Mouse (Mus musculus) cerebral cortex, adult 2 months (tissue): ENCODE measurements around the gene Snapc2.

Experiments used
- WGBS: fragments of 180-500 bp; shearing (Covaris S2); methylation state at CpG from one replicate; pipeline ENCODE4 v1.1.7; 2018; 5-methylcytosine and 5-hydroxymethylcytosine counted together

The Snapc2 gene

DNA sequence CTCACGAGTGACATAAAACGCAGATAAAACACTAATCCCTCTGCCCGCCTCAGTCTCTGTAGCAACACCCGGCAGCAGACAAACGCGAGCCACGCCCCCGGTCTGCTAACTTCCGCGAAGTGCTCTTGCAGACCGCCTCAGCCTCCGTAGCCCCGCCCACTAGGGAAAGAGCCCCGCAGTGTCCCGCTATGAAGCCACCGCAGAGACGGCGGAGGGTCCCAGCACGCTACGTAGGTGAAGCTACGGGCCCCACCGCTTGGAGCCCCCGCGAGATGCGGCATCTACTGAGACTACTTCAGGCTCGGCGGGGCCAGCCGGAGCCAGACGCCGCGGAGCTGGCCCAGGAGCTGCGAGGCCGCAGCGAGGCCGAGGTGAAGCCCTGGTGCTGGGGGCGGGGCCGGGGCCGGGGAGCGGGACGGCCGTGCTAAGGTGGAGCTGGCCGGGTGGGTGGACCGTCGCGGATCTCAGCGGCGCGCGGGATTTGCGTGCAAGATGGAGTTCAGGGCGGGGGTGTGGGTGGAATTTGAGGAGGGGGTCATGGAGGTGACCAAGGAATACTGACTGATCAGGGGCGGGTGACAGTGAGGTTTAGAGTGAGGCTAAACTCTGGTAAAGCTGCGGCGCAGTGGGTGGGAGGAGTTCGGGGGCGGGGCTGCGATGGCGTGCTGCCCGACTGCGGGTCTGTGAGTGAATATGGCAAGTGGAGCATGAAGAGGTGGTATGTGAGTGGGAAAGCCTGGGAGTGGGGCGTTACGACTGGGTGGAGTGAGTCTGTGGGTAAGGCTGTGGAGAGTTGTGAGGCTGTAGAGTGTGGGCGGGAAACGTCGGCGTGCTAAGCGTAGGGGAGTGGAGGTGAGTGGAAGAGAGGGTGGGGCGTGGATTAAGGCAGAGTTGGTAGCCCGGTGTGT, at the start of gene Snapc2:
Gene Snapc2 (plus strand): TSS at position 147 of the 908 bp plus-strand sequence.
- under 1% methylated on average over 69 of the region's 69 CpGs for WGBS

DNA sequence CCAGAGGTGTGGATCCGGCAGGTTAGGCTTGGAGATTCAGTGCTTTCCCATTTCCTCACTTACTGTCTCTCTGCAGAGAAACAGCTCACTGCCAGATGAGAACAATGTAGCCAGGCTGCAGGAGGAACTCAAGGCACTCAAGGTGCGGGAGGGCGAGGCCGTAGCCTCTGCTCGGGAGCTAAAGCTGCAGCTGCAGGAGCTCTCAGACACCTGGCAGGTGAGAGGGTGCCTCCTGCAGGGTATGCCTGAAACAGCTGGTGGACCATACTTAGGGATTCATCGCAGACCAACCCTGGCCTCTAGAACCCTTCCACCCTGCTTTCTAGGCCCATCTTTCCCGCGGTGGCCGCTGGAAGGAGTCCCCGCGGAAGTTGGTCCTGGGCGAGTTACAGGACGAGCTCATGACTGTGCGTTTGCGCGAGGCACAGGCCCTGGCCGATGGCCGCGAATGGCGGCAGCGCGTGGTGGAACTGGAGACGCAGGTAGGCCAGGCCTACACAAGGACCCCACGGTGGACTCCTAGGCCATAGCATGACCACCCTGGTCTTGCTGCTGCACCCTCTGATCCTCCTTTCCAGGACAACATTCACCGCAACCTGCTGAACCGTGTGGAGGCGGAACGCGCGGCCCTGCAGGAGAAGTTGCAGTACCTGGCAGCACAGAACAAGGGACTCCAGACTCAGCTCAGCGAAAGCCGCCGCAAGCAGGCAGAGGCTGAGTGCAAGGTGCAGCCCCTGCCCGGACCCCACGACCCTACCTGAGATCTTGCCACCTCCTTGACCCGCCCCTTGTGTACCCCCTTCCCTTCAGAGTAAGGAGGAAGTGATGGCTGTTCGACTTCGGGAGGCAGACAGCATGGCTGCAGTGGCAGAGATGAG, 47.4 kb upstream of the Snapc2 start:
- WGBS: 59% methylated on average over 38 of the region's 38 CpGs

DNA sequence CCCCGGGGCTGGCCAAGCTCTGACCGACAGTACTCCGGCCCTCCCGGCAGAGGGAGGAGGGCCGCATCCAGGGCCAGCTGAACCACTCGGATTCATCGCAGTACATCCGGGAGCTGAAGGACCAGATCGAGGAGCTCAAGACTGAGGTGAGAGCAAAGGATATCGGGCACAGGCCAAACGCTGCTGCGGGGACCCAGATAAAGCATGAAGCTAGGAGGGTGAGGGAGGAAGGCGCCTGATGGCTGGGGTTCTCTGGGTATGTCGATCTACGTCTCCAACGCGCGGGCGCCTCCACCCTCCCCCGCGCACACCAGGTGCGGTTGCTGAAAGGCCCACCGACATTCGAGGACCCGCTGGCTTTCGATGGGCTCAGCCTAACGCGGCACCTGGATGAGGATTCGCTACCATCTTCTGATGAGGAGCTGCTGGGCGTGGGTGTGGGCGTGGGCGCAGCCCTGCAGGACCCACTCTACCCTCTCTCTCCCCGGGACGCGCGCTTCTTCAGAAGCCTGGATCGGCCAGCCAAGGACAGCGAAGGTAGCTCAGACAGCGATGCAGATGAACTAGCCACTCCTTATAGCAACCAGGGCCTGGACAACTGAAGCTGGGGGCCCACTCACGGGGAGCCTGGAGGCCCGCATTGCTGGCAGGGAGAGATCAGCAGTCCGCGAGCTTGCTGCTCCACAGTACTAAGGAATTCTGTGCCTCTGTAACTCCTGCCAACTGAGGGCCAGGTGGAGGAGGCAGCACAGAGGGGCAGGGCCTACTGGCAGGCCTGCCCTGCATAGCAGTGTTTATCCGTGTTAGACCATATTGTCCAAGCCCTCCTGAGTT, 46.5 kb upstream of the Snapc2 start:
- 42% methylated on average over 44 of the region's 44 CpGs for WGBS

DNA sequence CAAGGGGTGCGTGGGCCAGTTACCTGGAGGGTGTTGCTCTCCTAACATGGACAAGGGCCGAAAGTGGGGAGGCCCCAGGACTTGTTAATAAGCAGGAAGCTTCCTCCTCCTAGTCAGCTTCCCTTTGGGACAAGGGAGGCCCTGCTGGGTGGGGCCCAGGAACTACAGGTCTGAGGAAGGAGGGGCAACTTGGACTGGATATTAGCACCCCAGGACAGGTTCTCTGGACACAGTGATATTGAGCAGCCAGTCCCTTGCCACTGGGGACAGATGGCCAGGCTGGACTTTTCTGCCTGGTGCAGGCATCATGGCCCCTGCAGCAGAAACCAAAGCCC, 45.9 kb upstream of the Snapc2 start:
- 68% methylated on average over 2 of the region's 2 CpGs for WGBS

DNA sequence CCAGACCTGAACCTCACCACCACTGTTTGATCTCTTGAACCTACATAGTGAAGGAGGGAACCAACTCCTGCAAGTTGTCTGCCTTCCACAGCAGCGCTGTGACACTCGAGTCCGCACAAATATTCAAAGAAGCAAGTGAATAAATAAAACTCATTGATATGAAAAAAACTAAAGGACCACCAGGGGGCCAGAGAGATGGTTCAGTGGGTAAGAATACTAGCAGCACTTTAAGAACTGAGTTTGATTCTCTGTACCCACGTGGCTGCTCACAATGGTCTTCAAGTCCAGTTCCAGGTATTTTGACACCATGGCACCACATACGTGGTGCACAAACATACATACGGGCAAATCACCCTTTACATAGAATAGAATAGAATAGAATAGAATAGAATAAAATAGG, 41.8 kb upstream of the Snapc2 start:
- WGBS: 45% methylated on average over 6 of the region's 6 CpGs

DNA sequence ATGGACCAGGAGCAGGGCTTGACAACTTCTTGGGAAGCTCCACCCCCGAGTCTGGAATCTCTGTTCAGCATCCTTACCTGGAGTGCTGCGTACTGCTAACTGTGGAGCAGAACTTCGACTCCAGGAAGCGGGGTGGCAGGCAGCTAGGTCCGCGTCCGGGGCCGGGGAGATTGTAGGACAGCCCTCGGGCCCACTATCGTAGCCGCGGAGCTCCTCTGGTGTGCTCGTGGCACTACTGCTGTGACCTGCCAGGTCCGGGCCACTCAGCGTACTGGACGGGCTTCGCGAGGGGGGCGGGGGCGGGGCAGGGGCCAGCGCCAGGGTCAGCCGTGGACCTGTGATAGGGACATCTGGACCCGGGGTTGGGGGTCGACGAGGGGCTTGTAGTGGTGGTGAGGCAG, 40.1 kb upstream of the Snapc2 start:
- WGBS: 1% methylated on average over 25 of the region's 25 CpGs

DNA sequence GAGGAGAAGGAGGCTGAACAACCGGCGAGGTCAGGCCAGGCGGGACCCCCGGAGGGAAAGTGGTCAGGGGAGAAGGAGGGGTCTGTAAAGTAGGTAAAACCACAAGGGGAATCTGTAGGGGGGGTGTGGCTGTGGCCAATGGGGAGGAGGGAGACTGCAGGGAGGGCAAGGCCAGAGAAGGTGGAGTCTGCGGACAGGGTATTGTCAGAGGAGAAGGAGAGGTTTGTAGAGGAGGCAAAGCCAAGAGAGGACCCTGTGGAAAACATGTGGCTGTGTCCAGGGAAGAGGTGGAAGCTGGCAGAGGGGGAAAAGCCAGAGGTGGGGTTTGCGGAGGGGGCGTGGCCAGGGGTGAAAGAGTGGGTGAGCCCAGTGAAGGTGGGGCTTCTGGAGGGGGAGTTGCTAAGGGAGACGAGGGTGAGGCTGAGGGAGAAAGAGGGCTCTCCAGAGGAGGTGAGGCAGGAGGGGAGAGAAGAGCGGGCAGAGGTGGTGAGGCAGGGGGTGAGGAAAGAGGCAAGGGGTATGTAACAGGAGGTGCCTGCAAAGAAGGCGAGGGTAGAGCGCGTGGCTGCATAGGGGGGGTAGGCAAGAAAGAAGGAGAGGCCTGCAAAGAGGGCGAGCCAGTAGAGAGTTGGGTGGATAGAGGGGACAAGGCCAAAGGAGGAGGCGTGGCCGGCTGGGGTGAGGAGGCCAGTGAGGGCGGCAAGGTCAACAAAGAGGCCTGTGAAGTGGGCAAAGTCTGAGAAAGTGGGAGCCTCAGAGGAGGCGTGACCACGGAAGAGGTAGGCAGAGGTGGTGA, 39.5 kb upstream of the Snapc2 start:
- whole genome bisulfite sequencing: 13% methylated on average over 18 of the region's 18 CpGs

DNA sequence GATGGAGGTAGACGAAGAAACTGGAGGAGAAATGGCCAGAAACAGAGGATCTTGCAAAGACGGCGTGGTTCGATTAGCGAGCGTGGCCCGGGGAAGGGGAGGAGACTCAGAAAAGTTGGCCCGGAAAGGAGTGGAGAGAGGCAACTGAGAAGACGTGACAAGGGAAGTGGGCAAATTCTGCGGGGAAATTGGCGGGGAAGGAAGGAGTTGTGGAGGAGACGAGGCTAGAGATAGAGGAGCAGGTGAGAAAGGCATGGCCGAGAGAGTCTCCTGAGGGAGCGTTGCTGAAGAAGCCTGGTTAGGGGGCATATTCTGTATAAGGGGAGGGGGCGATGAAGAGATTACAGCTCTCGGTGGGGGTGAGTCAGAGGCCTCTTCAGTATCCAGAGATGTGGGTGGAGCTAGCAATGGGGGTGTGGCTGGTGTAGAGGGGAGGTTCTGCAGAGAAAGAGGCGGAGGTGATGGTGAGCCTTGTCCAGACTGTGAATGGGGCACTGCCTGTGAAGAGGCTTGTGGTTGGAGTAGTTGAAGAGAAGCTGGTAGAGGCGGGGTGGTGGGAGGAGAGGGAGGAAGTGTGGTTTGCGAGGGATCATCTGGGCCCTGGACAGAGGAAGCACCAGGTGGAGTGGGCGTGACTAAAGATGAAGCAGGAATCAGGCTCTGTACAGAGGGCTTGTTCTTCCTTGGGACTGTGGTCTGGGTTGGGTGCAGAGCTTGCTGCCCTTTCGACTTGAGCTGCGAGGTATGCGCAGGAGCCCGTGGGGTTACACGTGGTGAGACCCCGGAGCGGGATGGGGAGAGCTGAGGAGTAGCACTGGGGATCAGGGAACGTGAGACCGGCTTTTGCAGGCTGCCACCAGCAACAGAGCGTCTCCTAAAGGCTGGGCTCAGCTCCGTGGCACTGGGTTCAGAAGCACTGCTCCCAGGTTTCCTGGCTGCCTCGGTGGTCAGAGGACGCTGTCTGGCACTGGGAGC, 38.6 kb upstream of the Snapc2 start:
- WGBS: 30% methylated on average over 33 of the region's 33 CpGs

DNA sequence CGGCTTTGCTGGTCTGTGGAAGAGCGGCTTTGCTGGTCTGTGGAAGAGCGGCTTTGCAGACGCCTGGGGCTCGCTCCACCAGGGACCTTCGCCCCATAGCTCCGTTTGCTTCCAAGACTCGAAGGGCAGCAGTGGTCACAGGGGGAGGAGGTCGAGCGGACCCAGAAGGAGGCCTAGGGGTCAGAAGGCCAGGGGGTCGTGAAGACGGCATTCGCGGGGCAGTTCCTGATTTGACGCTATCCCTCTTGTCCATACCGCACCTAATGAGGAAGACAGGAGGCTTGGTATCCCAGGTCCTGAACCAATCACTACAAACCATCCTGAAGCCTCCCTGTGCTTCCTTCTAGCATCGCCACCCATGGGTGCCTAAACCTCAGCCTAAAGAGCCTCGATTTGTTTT, 36.6 kb upstream of the Snapc2 start:
- WGBS: 8% methylated on average over 18 of the region's 18 CpGs

DNA sequence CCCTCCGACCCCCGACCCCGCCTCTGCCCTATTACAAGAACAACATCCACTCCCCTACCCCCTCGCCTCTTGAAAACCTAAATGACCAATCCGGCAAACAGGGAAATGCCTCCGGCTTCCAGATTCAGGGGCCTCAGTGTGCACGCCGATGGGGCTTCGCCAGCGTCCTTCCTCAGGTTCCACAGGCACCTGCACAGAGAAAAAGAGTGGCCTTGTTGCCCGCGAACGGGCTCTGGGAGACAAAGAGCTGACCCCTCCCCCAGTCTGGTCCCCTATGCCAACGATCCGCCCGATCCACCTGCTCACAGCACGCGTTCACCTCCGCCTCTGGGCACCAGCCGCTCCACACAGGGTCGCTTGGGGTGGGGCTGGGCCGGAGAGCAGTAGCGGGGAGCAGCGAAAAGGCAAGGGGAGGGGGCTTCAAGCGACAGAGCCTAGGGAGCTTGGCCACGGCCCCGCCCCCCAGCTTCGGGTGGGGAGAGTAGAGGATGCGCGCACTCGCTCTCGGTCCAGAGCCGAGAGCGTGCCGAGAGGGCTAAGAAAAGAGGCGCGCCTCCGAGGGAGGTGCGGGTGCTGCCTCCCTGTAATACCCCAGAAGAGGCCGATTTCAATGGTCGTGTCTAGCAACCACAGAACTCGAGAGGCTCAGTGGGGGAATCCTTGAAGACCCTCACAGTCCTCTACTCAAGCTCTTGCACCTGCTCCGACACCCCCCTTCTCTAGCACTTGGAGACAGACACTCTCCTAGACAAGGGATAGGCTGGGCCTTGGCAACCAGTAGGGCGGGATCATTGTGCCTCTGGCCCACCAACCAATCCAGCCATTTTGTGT, 35.9 kb upstream of the Snapc2 start, which contains the start of gene Prr36:
Gene Prr36 (minus strand): TSS at position 669 of the 831 bp plus-strand sequence.
- WGBS: 2% methylated on average over 44 of the region's 44 CpGs

DNA sequence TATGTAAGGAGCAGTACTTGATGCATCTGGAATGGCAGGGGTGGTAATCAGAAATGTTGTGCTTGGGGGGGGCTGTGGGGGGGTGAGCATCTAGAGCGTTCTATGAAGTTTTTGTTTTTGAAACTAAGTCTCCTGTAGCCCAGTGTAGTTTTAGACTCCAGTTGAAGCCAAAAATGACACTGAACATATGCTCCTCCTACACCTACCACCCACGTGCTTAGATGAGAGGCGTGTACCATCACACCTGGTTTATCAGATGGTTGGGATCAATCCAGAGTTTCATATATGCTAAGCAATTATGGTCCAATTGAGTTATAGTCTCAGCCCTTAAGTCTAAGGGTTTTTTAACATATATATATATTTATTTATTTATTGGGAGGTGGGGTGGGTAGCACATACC, 33.3 kb upstream of the Snapc2 start:
- WGBS: 64% methylated on average over 3 of the region's 3 CpGs

DNA sequence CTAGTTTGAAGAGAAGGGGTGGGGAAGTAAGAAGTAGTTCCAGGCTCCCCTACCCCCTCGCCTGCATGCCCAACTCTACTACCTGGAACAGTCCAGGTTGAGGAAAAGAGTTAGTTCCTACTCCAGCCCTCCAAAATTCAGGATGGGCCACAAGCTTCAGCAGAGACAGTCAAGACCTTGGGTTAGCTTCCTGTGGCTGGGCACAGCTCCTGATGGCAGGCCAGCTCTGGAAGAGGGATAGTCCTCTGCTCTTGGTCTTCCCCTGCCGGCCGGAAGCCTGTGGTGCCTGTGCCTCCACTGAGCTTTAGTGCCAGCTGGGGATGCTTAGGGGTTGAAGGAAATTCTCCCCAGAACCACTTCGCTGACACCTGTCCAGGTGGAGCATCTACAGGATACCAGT, 26.6 kb upstream of the Snapc2 start:
- 43% methylated on average over 4 of the region's 4 CpGs for WGBS

DNA sequence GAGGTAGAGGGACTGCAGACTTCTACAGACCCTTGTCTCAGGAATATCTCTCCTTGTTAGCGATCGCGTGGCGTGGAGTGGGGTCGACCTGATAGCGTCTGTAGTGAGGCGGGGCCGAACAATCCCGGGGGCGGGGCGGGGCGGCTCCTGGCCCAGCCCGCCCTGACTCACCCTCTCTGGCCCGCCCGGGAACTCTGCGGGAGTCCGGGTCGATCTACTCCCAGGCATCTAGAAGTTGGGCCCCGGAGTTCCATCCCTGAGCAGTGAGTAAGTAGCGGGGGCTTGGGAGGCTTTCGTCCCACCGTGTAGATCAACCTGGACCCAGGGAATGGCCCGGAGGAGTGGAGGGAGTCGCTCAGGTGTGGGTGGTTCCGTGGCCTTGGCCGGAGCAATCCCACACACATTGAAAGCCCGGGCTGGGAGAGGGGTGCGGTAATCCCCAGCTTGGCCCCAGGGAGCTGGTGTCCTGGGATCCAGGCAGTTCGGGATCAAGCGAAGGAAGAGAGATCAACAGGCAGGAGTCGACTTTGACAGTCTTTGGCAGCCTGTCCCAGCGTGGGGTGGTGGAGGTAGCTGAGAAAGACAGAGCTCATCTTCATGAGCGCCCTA, 26.0 kb upstream of the Snapc2 start, which contains the start of gene Lrrc8e:
Gene Lrrc8e (plus strand): TSS at position 89 of the 609 bp plus-strand sequence.
- WGBS: 10% methylated on average over 33 of the region's 33 CpGs

DNA sequence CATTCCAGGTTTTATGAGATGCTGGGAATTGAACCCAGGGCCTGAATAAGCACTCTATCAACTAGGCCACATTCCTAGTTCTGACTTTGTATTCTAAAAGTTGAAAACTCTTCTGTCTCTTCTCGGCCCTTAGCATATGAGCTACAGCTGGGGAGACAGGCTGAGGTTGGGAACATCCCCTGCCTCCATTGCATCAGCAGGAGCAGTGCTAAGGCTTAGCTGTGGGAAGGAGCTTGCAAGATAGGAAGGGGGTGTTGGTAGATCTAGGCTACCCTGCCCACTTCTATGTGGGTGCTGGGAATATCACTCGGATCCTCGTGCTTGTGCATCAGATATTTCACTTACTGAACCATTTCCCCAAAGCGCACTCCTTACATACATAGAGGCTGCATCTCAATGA, 25.0 kb upstream of the Snapc2 start:
- WGBS: 79% methylated on average over 4 of the region's 4 CpGs

DNA sequence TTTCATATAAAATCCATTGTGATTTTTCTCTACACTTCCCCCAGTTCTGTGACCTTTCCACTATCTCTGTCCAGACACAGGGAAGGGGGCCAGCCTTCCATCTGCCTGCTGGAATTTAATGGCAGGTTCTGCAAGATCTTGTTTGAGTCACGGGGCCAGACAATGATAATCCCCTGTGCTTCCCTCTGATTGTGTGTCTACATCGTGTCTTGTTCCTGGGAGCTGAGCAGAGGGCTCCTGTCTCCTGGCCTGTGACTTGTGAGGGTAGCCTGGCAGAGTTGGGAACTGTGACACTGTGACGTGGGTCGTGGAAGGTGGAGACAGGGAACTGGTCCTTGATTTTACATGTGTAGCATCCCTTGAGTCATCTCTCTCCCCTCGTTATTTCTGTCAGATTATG, 23.1 kb upstream of the Snapc2 start:
- WGBS: 80% methylated on average over 5 of the region's 5 CpGs

DNA sequence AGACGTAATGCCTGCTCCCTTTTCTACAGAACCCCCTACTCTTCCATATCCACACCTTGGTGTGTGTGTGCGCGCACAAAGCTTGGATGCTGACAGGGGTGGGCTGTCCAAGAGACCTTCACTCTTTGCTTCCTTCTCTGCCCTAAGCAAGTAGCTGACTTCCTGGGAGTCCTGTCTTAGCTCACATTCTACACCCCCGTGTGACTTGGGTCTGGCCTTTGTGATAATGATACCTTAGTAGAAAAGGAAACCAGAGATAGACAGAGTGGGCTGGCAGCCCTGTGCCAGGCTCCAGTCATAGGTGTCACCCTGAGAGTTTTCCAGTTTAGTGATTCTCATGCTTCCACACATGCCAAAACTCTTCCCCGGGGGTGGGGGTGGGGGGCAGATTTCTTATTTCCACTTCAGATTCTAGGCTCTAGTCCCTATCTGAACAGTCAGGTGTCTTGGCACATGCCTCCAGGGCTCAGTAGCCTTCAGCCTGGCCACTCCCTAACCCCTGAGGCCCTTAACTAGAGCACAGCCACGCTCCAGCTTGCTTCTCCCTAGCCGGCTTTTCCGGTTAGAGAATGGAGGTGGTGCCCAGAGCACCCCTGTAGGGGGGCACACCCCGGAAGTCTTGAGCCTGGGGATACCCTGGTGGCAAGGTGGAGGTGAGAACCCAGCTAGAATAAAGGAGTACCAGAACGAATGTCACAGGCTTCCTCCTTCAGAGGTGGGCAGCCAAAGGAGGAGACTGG, 22.1 kb upstream of the Snapc2 start:
- WGBS: 71% methylated on average over 10 of the region's 10 CpGs

DNA sequence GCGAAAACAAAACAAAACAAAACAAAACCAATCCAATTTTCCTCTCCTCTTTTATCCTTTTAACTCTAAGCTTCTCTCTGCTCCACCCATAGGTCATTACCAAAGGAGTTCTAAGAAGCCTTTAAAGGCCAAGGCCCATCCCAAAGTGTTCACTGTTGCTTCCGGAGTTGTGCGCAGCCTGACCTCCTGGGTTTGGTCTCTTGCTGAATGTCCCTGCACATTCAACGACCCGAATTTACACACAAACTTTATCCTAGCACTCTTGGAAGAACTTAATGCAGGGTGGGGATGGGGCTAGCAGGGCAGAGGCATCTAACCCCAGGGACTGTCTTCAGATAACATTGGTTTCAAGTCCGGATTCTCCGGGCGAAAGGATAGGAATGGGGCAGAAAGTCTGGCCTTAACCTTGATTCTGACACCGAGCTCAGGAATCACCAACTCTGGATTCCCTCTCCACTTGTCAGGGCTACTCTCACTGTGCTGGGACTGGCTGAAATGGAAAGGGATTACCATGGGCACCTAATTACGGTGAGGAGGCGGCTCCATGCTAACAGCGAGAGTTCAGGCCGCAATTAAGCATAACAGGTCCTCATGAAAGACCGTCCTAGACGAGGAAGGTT, 15.0 kb upstream of the Snapc2 start:
- WGBS: 15% methylated on average over 15 of the region's 15 CpGs
